Mouse (Mus musculus): ENCODE measurements around the gene Igf1.

The Igf1 gene

GRCm38 (mm10) chr10:87860181-87861103, 2.4 kb downstream of the Igf1 start:
- DNase-seq (ENCODE audit: low read depth, low spot score) = no peak

DNA sequence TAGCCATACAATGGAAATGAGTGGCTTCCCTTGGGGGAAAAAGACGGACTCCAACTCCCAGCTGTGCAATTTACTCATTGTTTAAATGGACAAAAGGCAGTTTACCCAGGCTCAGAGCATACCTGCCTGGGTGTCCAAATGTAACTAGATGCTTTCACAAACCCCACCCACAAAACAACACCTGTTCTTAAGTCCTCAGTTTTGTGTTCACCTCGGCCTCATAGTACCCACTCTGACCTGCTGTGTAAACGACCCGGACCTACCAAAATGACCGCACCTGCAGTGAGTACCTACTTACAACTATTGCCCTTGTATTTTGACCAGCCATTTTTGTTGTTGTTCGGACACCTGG, 3.0 kb downstream of the Igf1 start:
- no peak for DNase-seq (ENCODE audit: low read depth, low spot score)

DNA sequence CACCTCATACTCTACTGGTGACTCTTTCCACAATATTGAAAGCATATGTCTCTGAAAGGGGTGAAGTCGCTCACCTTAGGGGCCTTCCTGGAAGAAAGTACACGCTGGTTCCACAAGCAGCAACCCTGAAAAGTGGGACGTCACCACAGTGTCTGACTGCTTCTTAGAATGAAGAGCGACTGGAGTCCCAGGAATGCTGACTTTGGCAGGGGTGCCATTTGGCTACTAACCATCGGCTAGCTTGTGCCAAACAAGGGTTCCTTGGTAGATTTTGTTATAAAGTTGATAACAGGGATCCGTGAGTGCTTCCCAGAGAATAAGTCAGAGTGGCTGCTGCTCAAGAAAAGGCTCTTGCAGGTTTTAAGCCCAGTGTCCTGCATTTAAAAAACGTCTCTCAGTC, 4.8 kb downstream of the Igf1 start:
- DNase-seq (ENCODE audit: low read depth, low spot score) = no peak

GRCm38 (mm10) chr10:87863326-87863725, 5.3 kb downstream of the Igf1 start:
- no peak for DNase-seq (ENCODE audit: low read depth, low spot score)

DNA sequence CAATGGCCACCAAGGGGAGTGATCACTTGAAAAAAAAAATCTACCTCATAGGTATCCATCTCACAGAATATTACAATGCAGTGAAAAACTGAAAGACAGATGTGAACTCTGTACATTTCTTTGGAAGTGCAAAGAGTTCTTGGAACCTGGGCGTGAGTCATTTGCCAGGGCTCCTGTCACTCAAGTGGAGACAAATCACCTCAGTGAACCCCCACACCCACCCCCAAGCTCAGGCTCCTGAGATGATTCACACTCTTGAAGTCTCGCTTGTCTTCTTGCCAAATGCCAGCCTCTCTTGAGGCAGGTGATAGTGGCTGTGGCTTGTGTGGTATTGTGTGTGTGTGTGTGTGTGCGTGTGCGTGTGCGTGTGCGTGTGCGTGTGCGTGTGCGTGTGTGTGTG, 7.6 kb downstream of the Igf1 start:
- no peak for DNase-seq (ENCODE audit: low read depth, low spot score)

- DNase-seq (ENCODE audit: low read depth, low spot score) = no peak
These were observed 8.4 kb downstream of the Igf1 start for GRCm38 (mm10) chr10:87866448-87866847.

GRCm38 (mm10) chr10:87867217-87867616, 9.2 kb downstream of the Igf1 start:
- no peak for DNase-seq (ENCODE audit: low read depth, low spot score)

DNA sequence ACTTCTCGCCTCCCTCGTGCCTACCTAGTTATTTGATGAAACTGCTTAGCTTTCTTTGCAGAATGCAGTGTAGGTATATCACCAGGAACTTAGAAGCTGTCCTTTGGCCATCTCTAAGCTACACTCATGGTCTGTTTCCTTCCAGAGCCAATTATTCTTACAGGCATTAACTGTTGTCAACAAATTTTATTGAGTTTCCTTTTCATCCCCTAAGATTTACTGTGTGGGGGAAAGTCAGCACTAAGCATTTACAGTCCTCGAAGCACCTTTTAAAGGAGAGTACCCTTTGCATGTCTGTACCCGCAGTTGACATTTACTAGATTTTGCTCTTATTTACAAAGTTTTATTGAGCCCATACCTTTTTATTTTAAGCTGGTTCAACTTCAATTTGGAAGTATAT, 9.6 kb downstream of the Igf1 start:
- DNase-seq (ENCODE audit: low read depth, low spot score) = no peak

GRCm38 (mm10) chr10:87868349-87869053, 10.4 kb downstream of the Igf1 start:
- no peak for DNase-seq (ENCODE audit: low read depth, low spot score)

DNA sequence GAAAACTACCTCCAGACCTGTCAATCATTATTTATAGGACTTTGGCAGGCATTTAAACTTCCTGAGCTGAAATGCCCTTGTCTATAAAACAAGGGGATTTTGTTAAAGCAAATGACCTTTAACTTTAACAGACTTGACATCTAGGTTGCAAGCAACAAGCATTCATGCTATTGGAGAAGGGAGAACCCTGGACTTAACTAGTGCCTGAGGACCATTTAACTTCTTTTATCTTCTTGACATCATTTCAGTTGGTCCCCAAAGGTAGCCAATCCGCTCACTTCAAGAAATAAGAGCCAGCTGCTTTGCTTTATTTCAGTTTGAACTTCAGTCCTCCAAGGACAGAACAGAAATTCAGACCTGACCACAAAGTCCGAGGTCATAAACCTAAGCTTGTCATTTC, 11.1 kb downstream of the Igf1 start:
- DNase-seq (ENCODE audit: low read depth, low spot score) = no peak

GRCm38 (mm10) chr10:87869691-87870090, 11.6 kb downstream of the Igf1 start:
- no peak for DNase-seq (ENCODE audit: low read depth, low spot score)

GRCm38 (mm10) chr10:87871863-87872647, 14.0 kb downstream of the Igf1 start:
- DNase-seq (ENCODE audit: low read depth, low spot score) = no peak

DNA sequence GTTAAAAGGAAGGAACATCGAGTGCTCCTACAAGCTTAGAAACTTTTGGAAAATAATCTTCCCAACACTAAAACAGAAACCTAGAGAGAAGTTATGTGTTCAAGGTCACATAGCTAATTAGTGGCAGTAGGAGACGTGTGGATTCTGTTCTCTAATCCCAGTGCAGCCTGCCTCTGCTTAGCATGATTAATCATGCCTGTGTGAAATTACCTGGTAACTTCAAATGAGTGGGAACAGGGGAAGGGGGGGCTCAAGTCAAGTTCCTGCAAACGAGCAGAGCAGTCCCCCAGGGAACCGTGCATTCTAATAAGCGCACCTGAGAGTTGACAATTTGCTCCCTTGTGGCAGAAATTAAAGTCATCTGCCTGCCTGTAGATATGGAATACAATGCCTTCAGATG, 14.8 kb downstream of the Igf1 start:
- DNase-seq (ENCODE audit: low read depth, low spot score) = no peak

DNA sequence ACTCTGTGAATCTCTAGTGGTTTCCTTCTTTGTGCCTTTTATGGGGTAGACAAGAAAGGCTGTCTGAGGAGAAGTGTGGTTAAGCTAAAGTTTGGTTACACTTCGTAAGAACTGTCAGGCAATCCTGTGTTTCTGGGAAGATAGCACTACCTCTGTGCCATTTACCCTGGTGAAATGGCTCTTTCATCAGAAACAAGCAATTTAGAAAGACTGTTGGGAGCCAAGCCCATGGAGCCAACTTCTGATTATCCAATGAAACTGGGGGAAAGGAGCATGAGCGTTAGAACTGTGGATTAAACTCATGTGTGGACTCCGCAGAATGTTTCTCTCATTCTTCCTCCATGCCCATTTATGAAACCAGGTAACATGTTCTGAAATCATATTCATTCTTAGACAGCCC, 15.5 kb downstream of the Igf1 start:
- DNase-seq (ENCODE audit: low read depth, low spot score) = no peak

GRCm38 (mm10) chr10:87880071-87880785, 22.2 kb downstream of the Igf1 start:
- DNase-seq (ENCODE audit: low read depth, low spot score) = no peak

- no peak for DNase-seq (ENCODE audit: low read depth, low spot score)
These were observed 27.4 kb downstream of the Igf1 start for GRCm38 (mm10) chr10:87885326-87886040.

- no peak for DNase-seq (ENCODE audit: low read depth, low spot score)
These were observed 31.8 kb downstream of the Igf1 start for GRCm38 (mm10) chr10:87889850-87890249.

GRCm38 (mm10) chr10:87892256-87892655, 34.2 kb downstream of the Igf1 start:
- no peak for DNase-seq (ENCODE audit: low read depth, low spot score)

DNA sequence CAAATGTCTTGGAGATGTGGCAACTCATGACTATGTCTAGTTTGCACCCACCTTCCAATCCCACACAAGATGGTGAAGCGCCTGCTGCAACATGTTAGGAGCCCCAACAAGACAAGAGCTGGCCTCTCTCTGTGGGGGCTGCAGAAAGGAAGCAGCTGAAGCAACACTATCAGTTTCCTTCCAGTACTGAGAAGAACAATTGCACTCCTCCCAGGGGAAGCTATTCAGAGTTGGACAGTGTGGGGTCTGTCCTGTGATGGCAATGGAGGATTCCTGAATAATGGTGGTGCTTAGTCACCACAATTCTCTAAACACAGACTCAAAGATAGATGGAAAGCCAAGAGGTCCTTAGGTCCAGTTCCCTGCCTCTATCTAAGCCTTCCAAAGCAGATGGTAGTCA, 35.2 kb downstream of the Igf1 start:
- DNase-seq (ENCODE audit: low read depth, low spot score) = no peak

DNA sequence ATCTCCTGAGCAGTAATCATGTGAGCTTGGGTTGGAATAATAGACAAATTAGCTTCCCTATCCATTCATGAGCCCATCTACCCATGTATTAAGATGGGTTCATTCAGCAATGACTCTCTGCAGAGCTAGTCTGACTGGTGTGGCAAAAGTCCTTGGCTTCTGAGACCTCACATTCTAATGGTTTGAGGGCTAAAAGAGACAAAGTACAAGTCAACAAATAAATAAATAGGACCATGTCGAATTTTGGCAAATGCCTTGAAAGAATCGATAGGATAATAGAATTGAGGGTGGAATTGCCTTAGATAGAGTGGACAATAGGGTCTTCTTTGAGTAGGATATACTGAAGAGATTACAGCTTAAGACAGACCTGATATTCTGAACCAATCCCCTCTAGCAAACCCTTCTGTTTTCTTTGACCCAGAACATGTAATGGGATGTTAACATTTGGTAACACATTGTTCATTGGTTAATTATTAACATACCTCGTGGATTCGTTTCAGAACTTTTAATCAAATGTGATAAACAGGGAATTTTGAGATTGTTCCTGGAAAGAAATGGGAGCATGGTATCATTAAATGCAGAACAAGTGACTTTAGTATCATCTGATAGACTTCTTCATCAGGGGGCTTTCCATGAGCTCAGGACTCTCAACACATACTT, 36.5 kb downstream of the Igf1 start:
- no peak for DNase-seq (ENCODE audit: low read depth, low spot score)
